Mouse (Mus musculus) megakaryocyte, embryonic 14.5 days (primary cell): ENCODE results near the gene Naxe.
A peak's percentile ranks its signal among the peaks of the same experiment; 100 is the strongest.

Source experiments
- FLI1 ChIP-seq: IDR thresholded peaks from 2 replicates; pipeline ENCODE4 v1.6.1; 2012; ENCODE audit warnings: low read length, inconsistent platforms, mixed read lengths
- GATA1 ChIP-seq: IDR thresholded peaks from 3 replicates; pipeline ENCODE4 v1.6.1; 2012; ENCODE audit warnings: mixed read lengths, low read length, inconsistent platforms, borderline replicate concordance

DNA sequence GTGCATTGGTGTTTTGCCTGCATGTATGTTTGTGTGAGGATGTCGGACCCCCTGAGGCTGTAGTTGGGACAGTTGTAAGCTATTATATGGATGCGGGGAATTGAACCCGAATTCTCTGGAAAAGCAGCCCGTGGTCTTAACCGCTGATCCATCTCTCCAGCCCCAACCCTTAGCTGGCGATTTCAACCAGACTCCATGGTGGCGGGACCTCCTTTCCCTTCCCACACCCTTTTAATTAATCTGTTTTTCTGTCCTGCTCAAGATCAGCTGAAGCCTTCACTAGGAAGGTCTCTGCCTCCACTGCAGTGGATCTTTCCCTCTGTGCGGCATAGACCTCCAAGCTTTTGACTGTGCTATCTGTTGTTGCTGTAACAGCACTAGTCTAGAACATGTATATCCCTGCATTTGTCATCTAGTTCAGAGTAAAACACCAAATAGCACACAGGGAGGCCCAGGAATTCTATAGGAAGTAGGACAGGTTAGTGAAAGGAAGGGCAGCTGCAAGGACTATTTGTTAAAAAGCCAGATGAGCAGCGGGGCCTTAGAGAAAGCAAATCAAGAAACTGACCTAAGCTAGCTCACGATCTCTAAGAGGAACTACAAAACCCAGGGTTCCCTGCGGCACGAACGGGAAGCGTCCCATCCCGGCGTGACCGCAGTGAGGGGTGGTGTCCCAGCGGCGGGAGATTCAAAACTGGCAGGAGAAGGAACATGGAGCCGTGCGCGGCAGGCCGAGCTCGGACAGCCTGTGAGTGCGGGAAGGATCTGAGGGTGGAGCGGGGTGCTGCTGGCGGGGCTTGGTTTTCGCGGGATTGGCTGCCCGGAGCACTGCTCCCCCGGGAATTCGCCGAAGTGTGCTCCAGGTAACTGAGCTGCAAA is 23.3 kb upstream of the Naxe start, which contains the start of gene Iqgap3:
- TF ChIP-seq GATA1, result no peak
- peak; percentile 95; the same call in 1 of the 2 replicates for TF ChIP-seq FLI1
